Mouse (Mus musculus): ENCODE data around the gene Ace. TPM values are rescaled to one million over a fixed set of nuclear protein-coding genes. Genes with fewer than 3 reads are reported as not detected.
A peak's percentile ranks its signal among the peaks of the same experiment; 100 is the strongest.

The Ace gene
- polyA plus RNA-seq, 2 experiments from 2014 or later = not detected

DNA sequence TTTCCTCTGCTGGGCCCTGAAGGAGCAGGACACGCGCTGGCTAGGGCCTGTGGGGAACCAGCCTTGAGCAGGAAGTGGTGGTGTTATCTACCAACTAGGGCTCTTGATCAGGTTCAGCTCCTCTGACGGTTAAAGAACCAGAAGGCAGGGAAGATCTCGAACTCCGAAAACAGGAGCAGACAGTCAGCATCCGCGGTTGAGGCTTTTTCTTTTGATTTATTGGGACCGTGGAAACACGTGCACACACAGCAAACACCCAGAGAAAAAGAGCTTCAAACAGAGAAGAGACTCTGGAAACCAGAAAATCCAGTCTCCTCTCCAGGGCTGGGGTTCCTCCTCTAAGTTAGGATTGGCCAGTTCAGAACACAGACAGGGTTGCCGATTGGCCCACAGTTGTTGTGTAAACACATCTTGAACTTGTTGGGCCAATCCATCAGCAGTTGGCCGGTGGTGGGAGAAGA, 21.0 kb upstream of the Ace start:
- peak; percentile 53 for ATAC-seq

DNA sequence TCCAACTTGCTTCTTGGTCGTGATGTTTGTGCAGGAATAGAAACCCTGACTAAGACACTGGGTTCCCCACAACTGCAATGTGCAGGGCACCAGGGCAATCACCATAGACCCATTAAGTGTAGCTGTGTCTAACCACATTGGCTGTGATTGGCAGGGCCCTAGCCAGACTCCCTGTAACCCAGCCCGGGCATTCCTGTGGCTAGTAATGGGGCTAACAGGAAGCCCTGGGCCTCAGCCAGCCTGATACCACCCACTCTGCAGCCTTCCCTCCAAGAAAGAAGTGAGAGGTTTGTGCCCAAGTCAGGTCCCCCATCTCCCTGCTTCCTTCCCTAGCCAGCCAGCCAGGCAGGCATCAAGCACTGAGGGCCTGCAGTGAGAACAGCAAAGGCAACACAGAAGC, 19.5 kb upstream of the Ace start:
- no peak for ATAC-seq

DNA sequence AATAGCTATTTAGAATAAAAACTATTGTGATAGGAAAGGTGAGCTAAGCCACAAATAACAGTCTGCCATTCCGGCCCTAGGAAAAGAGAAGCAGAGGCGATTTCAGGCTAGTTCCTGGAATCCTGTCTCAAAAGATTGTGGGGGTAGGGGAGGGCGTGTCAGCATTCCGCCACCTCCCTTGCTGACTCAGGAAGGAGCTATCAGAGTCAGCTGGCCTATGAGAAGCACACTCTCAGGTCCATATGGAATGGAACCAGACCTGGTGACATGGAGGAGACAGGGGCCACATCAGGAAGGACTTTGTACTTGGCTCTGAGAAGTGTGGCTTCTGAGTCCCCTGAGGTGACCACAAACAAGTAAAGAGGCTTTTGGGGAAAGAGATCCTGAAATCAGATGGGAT, 17.2 kb upstream of the Ace start:
- ATAC-seq = no peak

DNA sequence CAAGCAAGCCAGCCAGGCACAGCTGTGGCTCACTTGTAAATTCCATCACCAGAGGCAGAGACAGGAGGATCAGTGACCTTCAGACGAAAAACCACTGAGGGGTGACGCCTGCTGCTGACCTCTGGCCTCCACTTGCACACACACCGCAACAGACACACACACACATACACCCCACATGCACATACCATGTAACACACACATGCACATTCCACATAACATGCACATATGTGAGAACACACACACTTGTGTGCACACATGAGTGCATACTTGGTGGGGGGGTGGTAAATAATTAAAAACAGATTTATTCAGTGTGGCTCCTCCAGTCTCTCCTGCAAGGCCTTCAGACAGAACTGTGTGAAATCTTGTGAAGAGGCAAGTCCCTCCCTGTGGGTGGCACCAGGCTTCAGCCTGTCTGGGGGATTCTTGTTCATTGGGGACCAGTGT, 16.1 kb upstream of the Ace start:
- ATAC-seq = no peak

DNA sequence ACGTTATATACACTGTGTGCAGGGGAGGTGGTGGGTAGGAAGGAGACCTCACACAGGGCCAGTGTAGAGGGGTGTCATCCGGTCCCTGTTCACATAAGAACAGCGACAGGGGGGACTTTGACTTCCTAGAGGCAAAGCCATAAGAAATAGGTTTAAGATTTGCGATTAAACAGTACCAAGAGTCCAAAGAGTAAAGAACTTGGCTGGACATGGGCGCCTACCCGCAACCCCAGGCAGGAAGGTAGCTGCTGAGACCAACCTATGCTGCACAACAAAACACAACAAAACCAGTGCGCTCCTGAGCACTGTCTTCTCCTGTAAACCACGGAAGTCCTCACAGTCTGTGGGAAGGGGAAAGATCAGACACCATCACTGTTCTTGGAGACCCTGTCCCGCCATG, 15.6 kb upstream of the Ace start:
- no peak for ATAC-seq

DNA sequence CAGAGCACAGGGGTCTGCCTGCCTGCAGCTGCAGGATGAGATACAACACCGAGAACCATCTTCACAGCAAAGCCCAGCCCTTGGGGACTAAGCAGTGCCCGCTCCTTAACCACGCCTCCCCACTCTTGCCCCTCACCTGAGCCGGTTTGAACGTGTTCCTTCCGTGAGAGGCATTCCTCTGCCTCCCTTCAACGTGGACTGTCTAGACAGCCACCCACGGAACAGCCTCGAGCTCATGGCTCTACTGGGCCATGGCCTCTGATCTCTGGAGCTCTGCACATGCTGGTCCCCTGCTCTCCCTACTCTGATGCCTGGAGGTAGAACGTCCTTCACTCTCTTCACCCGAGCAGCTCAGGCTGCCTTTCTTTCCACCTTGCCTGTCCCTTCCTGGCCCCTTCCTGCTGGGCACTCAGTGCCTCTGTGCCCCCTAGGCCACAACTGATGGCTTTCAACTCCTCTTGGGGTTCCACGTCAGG, 14.8 kb upstream of the Ace start, which contains the start of gene Cyb561:
Gene Cyb561, minus strand, starts transcription at position 426 of the 476 bp plus-strand sequence.
- ATAC-seq = no peak

DNA sequence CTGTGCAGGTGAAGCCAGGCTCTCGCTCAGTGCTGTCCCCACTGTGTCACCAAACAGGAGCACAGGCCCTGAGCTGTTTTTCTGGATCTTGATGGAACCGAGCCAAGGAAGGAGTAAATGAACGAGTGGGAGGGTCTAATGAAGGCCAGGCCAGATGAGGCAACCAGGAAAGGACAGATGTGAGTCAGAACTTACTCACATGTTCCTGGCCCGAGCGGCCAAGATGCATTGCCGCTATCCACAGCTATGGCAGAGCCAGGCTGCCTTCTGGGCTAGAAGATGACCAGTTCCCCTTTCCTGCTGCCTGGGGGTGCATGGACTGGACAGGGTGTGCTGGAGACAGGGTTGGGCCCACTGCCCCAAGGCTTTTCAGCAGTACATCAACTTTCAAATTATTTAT, 14.3 kb upstream of the Ace start:
- ATAC-seq = no peak

DNA sequence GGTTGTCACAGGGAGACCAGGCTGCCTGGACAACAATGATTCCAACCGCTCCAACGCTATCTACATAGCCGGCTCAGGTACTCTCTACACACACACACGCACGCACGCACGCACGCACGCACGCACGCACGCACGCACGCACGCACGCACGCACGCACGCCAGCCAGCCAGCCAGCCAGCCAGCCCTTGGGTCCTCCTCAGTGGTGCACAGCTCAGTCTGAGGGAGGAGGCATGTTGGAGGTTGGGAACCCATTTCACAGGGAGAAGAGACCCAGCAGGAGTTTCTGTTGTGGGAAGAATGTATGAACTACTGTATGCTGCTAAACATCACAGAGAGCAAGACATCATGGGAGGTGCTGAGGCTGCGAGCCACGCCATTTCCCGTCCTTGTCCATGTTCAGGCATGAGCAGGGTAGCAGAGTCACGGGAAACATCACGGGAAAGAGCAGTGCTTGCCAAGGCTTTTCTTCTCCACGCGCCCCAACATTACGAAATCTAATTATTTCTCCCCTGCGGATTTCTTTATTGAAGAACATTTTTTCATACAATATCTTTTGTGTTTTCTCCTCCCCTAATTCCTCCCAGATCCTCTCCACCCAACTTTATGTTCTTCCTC, 11.8 kb upstream of the Ace start:
- ATAC-seq = no peak

DNA sequence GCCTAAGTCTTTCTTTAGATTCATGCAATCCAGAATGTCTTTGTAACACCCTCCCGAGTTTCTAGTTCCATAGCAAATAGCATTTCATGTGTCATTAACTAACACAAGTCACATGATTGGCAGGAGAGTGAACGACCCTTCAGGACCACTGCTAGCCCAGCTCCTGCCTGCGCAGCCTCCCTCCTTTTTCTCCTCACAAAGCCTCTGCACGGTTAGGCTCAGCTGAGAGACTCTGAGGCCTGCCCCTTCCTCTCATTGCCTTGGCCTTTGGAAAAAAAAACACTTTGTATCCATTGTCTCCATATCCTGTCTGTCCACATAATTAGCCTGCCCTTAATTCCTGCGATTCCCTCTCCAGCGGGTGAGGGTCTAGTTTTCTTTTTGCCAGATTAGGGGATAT, 10.2 kb upstream of the Ace start:
- no peak for ATAC-seq

DNA sequence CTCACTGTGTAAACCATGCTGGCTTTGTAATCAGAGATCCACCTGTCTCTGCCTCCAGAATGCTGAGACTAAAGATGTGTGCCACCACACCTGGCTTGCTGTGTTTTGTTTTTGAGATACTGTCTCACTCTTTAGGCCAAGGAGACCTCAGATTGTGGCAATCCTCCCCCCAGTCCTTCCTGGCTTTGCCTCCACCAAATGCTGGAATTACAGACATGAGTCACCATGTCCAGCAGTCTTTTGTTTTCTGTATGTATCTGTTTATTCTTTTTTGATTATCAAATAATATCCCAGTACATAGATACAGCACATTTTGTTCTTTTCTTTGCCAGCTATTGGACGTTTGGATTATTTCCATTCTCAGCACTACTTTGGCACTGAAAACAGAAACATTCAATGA, 9.2 kb upstream of the Ace start:
- ATAC-seq = no peak

DNA sequence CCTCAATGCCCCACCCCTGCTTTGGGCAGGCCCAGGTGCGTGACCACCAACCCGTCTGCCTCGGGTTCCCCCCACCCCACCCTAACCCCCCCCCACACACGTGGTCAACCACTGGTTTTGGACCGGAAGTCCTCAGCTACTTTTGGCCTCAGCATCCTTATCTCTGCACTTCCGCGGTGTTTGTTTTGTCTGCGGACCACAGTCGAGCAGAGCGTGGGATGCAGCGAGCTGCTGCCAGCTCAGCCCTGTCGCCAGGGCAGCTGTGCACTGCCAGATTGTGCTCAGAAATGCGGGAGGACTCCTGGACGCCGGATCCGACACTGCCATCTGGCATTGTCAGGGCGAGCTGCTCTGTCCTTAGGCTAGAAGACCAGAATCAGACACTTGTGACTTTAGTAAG, 8.4 kb upstream of the Ace start:
- ATAC-seq = no peak

DNA sequence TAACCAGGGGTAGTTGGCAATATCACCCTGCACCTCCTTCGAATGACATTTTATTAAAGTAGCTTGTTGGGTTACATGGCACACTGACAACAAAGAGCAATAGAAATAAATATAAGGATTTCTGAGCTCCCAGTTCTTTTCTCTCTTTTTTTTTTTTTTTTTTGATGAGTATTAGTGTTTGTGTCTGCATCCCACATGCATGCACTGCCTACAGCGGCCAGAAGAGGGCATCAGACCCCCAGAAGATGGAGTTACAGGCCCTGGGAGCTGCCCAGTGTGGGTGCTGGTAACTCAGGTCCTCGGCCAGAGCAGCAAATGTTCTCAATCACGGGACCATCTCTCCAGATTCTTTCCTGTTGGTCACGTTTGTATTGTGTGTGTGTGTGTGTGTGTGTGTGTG, 3.1 kb upstream of the Ace start:
- ATAC-seq = no peak

DNA sequence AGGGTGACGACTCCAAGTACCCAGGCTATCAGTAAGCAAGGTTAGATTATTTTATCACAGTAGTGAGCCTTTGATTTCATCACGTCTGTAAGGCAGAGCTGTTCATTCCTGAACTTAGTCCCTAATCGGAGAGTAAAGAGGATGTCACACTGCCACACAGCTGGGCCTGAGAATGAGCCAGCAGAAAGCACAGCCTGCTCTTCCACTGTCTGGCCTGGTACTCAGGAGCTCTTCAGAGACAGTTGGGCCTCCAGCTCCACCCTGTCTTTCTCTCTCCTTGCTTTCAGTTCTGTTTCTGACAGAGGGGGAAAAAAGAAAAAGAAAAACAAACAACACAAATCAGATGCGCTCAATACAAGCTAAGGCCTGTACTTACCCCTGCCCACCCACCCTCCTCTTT, 1.5 kb upstream of the Ace start:
- no peak for ATAC-seq

DNA sequence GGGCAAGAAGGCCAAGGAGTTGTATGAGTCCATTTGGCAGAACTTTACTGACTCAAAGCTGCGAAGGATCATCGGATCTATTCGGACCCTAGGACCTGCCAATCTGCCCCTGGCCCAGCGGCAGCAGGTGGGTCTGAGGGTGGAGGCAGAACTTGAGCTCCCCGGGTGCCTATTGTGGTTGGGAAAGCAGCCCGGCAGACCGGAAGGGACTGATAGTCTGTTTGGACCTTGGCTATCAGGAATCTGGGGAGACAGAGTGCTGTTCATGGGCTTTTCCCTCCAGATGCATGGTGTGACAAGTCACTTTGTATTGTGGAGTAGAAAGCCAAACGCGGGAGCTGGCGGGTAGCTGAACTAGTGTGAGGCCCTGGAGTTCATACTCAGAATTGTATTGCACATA, 1.2 kb downstream of the Ace start:
- ATAC-seq = no peak

DNA sequence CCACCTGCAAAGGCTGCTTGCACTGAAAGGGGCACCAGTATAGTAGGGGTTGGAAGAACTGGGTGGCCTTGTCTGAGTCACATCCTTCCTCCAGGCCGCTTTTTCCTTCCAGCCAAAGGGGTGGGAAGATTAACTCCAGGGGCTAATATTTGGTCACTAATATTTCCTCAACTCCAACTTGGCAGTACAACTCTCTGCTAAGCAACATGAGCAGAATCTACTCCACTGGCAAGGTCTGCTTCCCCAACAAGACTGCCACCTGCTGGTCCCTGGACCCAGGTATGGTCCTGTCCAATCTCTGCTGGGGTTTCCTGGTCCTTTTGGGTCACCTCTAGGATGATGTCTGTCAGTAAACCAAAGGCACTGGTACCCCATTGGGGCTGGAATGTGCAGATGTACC, 1.8 kb downstream of the Ace start:
- ATAC-seq = no peak

DNA sequence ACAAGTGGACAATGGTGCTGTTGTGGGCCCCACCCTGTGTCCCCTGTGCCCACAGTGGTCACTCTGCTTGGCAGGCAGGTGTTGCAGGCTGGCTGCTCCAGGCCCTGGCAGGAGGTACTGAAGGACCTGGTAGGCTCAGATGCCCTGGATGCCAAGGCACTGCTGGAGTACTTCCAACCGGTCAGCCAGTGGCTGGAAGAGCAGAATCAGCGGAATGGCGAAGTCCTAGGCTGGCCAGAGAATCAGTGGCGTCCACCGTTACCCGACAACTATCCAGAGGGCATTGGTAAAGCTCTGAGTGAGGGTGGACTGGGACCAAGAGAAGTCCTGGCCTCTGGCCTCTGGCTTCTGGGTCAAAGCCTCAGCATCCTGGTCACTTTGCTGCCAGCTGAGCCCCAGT, 6.8 kb downstream of the Ace start:
- no peak for ATAC-seq

DNA sequence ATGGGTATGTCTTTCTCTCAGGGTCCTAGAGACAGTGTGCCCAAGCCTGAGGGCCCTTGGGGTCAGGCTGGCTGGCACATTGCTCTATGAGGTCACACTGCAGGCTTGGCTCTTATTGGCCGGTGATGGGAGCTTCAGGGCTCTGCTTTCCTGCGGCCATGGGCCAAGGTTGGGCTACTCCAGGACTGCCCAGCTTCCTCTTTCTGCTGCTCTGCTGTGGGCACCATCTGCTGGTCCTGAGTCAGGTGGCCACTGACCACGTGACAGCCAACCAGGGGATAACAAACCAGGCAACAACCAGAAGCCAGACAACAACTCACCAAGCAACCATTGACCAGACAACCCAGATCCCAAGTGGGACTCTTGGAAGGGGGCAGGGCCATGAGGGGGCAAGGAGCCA, 7.3 kb downstream of the Ace start:
- no peak for ATAC-seq

DNA sequence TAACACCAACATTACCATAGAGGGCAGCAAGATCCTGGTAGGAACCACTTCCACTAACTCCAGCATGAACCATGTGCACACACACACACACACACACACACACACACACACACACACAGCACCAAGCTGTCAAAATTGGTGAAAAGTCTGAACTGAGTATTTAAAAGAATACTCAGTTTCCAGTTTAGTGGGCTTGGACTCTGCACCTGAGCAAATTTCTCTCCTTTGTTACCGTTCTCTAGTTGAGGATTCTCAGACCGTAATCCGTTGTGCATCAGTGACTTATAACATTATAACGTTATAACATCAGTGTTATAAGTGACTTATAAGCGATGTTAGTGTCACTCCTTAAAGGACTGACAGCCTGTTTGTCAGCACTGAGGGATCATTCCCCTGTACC, 7.9 kb downstream of the Ace start:
- no peak for ATAC-seq

DNA sequence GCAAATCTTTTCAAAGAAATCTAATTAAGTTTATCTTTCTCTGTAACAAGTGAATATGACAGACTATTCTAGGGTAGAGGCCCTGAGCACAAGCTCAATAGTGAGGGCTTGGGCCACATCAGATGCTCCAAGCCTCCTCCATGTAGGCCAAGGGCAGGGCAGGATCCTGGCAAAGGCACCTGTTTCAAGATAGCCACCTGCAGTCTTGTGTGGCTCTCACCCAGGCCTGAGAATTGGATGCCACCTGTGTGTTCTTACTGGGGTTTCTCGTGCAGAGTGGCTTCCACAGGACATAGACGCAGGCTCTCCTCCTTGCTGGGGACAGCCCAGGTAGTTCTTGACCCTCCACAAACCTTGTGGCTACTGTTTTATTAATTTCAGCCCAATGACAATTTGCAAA, 10.5 kb downstream of the Ace start:
- no peak for ATAC-seq

DNA sequence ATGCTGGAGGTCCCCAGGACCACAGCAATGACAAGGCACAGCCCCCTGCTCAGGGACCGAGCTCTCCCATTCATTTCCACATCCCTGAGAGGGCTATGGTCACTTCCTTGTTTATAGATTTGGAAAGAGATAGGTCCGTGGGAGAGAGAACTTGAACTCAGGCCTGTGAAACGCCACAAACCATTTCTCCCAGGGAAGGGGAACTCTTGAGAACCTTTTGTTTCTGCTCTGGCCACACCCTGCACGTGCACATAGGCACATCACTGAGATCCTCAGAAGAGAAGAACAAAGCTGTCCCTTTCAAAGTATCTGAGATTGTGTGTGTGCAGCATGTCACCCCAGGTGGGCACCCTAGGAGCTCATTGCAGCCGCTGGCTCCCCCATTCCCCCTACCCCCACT, 10.9 kb downstream of the Ace start:
- no peak for ATAC-seq

DNA sequence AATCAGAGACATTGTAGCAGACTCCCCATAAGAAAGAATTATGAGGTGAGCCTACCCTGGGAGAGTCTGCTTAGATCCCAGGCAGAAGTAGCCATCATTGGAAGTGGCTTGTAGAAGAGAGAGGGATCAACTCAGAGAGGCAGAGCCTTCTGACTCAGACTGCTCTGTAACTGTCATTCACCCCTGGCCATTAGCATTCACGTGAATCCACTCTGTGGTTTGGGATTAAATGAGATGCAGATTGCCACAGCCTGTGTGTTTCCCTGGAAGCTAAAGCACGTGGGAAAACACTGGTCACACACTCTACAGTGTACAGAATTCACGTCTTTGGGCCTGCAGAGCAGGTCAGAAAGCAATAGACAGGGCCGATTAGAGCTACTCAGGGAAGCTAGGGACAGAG, 16.7 kb downstream of the Ace start:
- no peak for ATAC-seq

DNA sequence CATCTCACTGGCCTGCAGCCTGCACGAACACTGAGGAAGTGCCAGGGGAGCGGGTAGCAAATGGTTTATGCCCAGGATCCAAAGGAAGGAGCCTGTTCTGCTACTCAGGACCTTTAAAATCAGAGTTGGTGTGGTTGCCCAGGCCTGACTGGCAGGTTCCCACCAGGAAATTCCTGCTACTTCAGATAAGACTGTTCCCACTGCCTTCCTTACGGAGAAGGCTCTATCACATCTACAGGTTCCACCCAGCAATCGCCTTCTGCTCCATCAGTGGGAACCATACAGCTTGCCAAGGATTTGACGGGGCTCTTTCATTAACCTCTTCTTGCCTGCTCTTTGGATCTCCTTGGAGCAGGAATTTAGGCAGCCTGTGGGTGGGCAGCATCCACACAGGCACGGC, 19.7 kb downstream of the Ace start:
- no peak for ATAC-seq

DNA sequence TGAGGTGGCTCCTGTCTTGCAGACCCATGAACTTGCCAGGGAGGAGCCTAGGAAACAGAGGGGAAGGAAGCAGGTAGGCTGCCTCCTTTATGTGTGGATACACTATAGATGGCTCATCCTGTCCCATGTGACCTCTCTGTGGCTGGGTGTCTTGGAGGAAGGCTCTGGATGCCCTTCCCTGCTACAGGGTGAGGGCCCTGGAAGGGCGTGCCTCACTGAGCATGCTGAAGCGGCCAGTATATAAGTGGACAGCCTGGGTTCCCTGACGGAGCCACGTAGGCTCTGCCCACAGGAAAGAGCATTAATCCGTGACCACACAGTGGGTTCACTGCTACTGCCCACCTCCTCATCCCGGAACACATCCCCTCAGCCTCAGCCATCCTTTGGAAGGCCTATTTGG, 21.7 kb downstream of the Ace start:
- ATAC-seq = no peak

DNA sequence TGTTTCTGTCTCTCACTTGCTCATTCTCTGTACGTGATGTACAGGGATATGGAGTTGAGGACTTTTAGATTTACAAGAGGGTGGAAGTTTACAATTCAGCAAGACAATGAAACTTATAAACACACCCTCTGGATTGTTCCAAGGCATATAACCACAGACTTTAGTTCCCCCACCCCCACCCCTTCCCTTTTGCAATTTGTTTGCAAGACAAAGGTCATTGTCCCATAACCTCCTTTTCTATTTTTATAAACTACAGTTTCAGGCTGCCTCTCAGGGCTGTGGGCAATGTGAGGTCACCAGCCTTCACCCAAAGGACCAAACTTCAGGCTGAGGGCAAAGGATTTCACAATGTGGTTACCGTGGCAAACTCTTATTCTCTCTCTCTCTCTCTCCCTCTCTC, 22.5 kb downstream of the Ace start:
- ATAC-seq = no peak

DNA sequence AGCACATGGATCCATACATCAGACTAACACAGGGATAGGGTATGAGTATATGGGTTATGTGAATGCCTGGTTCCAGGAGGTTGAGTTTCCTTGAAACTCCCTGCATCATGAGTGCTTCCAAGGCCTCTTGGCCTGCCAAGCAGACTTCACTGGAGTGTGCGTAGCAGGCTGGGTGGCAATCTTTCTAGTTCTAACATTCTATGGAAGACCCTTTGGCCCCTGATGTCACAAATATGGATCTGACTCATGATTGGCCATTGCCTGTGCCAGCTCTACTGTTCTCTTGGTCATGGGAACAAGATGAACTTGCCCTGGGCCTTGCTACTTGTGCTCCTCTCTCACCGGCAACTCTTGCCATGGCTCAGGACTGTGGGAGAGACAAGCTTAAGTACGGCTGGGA, 26.6 kb downstream of the Ace start, which contains the start of gene Ace3:
Gene Ace3, plus strand, starts transcription at position 301 of the 400 bp plus-strand sequence.
- ATAC-seq = no peak

Data from CD4-positive, CD25-positive, alpha-beta regulatory T cell, adult 4 months (primary cell).